Mouse (Mus musculus) hindbrain, embryonic 11.5 days (tissue): ENCODE measurements at regions not wholly inside any gene's neighbourhood (a gene's known extent, or its start where the extent isn't known, plus 50 kb on each side); places are given as distances from the start of the nearest gene placed in this dataset.

Source experiments
- ATAC-seq: fragments of 200-750 bp; cut with Nextera tagmentation; 2 replicates; pipeline ENCODE4 v1.8.0; 2017; ENCODE audit warnings: mild to moderate bottlenecking, moderate TSS enrichment, moderate library complexity; ENCODE audit not compliant: low FRiP score
- DNase-seq: peaks from one replicate; pipeline ENCODE4 v3.0.0-alpha.2; 2015; ENCODE audit warnings: low spot score
- H3K27ac ChIP-seq: fragments of 300-500 bp; sonication (generic); 2 replicates; pipeline ENCODE4 v1.5.1; 2014; ENCODE audit warnings: mild to moderate bottlenecking, low read depth, low read length
- H3K27me3 ChIP-seq: fragments of 300-500 bp; sonication (generic); 2 replicates; pipeline ENCODE4 v1.6.1; 2014; ENCODE audit warnings: mild to moderate bottlenecking, low read length, moderate library complexity, mixed read lengths; ENCODE audit not compliant: control insufficient read depth, insufficient read depth
- H3K36me3 ChIP-seq: fragments of 300-500 bp; sonication (generic); 2 replicates; pipeline ENCODE4 v1.6.1; 2014; ENCODE audit warnings: mild to moderate bottlenecking, low read length, moderate library complexity, mixed read lengths; ENCODE audit not compliant: control insufficient read depth, insufficient read depth
- H3K4me1 ChIP-seq: fragments of 300-500 bp; sonication (generic); replicated peaks from 2 replicates; pipeline ENCODE4 v1.6.1; 2014; ENCODE audit warnings: low read length, mixed read lengths; ENCODE audit not compliant: control insufficient read depth, insufficient read depth
- H3K4me2 ChIP-seq: fragments of 300-500 bp; sonication (generic); replicated peaks from 2 replicates; pipeline ENCODE4 v1.6.1; 2014; ENCODE audit warnings: mild to moderate bottlenecking, low read depth, low read length
- H3K4me3 ChIP-seq: fragments of 300-500 bp; sonication (generic); 2 replicates; pipeline ENCODE4 v1.5.1; 2014; ENCODE audit warnings: low read depth, low read length
- H3K9ac ChIP-seq: fragments of 300-500 bp; sonication (generic); 2 replicates; pipeline ENCODE4 v1.6.1; 2014; ENCODE audit warnings: low read depth, low read length
- H3K9me3 ChIP-seq: fragments of 300-500 bp; sonication (generic); 2 replicates; pipeline ENCODE4 v1.6.1; 2016; ENCODE audit warnings: low read length; ENCODE audit not compliant: control insufficient read depth
- WGBS: fragments of 180-500 bp; shearing (Covaris S2); extraction: QIAGEN DNeasy Blood & Tissue Kit; methylation state at CpG from one replicate; pipeline ENCODE4 v1.1.7; 2014; 5-methylcytosine and 5-hydroxymethylcytosine counted together

DNA sequence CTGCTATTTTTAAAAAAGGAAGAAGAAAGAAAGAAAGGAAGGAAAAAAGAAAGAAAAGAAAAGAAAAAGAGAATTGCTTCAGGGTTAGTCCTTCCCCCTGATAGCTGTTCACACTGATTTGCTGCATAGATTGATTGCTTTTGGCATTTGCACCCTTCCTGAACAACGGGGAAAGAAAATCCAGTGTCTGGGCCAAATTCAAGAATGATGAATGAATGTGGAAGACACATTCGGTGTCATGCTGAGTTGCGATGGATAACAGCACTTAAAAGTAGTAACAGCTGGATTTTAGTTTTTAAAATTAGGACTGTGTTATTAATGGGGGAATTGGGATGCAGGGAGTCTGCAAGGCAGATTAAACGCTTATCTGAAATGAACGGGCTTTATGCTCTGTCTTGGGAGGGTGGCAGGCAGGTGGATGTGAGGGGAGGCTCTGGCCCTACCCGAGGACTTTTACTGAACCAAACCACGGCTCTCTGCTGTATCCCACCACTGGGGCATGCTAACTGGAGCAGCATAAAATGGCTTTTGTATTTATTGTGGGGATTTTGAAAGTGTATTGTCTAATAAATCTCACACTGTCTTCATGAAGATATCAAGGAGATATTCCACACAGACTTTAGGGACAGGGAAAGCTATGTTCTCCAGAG lies 114.4 kb downstream of the Lca5 start:
- Histone ChIP-seq H3K27me3 (no peaks in the 10 kb centered on the region), H3K9me3 (no peaks in the 10 kb centered on the region), H3K4me3 (no peak overlapping the region), H3K4me1 (peaks cover 2% of the 10 kb centered on the region; the same call in 1 of the 2 replicates), H3K9ac (no peak overlapping the region), H3K4me2 (no peak overlapping the region), H3K27ac (no peak overlapping the region), H3K36me3 (no peaks in the 10 kb centered on the region)
- peak; percentile 58; the same call in 1 of the 2 replicates for ATAC-seq
- 38% methylated on average over 7 of the region's 7 CpGs for WGBS
- DNase-seq = no peak

DNA sequence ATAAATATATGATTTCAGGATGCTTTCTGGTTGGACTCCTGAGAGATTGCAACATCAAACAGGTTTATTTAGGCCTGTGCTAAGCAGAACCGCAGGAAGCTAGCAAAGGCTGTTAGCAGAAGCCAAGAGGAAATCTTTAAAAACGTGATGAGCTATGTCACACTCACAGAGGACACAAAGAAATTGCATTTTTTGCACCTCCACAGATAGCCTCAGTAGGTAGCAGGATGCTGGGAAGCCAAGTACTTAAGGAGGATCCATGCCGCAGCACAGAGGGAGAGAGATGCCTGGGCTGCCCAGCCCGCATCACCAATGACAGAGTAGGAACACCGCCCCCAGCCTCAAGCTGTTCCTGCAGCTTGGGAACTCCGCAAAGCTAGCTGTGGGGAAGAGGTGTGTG lies 115.0 kb downstream of the Lca5 start:
- no peak overlapping the region for H3K27ac ChIP-seq

DNA sequence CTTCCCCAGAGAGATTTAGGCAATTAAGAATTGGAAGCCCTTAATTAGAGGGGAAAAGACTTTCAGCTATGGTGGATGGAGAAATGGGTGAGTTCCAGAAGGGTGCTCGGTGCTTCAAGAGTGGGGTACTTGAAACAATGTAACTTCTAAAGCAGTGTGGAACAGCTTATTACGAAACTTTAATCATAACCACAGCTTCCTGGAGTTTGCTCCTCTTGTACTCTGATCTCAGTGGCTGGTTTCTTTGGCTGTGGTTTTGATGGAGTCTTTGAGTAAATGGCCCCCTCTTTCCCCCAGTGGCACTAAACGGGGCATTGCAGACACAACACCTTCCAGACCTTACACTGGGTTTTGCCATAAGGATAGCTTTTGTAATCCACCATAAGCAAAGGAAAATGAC lies 116.6 kb downstream of the Lca5 start:
- DNase-seq (no peak), ATAC-seq (no peak)
- 84% methylated on average over 3 of the region's 3 CpGs for WGBS

More for the DNA sequence above, 115.0 kb downstream of the Lca5 start:
- peak; percentile 76 for ATAC-seq
- H3K9me3 ChIP-seq = no peaks in the 10 kb centered on the region
- WGBS = 16% methylated on average over 6 of the region's 6 CpGs
- no peak overlapping the region for H3K4me3 ChIP-seq
- DNase-seq = peak; percentile 37
- H3K4me2 ChIP-seq = no peak overlapping the region
- H3K36me3 ChIP-seq = no peaks in the 10 kb centered on the region
- H3K9ac ChIP-seq = no peak overlapping the region
- H3K27me3 ChIP-seq = no peaks in the 10 kb centered on the region
- H3K4me1 ChIP-seq = peaks cover 2% of the 10 kb centered on the region; the same call in 1 of the 2 replicates

DNA sequence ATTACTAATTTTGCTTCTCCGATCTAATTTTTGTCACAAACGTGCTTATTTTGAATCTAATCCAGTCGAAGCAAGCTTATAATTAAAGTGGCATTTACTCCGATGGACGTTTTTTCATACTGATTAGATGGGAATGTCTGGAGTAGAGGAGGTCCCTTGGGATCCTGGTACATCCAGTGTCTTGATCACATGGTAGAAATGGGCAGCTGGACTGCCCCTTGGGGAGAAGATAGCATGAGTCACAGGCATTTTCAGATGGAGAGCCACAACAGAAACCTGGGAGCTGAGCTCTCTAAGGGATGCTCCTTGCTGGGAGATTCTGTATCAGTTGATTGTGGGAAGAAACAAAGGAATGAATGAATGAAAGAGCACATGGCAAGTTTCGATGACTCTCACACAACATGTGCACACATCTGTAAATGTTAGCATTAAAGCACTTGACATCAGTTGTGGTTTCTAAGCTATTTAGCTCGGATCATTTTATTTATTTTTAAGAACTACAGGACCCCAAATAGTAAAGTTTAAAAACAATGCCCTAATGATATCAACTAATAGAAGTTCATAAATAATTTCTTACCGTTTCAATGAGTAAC lies 117.8 kb downstream of the Lca5 start:
- Histone ChIP-seq H3K4me1 (peaks cover 2% of the 10 kb centered on the region; the same call in 1 of the 2 replicates), H3K36me3 (no peaks in the 10 kb centered on the region), H3K4me3 (no peak overlapping the region), H3K27ac (no peak overlapping the region), H3K4me2 (no peak overlapping the region), H3K9me3 (no peaks in the 10 kb centered on the region), H3K27me3 (no peaks in the 10 kb centered on the region), H3K9ac (no peak overlapping the region)
- ATAC-seq (no peak; the same call in 1 of the 2 replicates), DNase-seq (no peak)
- 85% methylated on average over 8 of the region's 8 CpGs for WGBS

More for the DNA sequence above, 116.6 kb downstream of the Lca5 start:
- no peak overlapping the region for H3K9ac ChIP-seq
- H3K4me3 ChIP-seq = no peak overlapping the region
- no peaks in the 10 kb centered on the region for H3K27me3 ChIP-seq
- H3K27ac ChIP-seq = no peak overlapping the region
- peaks cover 2% of the 10 kb centered on the region; the same call in 1 of the 2 replicates for H3K4me1 ChIP-seq
- no peak overlapping the region for H3K4me2 ChIP-seq
- no peaks in the 10 kb centered on the region for H3K9me3 ChIP-seq
- H3K36me3 ChIP-seq = no peaks in the 10 kb centered on the region

DNA sequence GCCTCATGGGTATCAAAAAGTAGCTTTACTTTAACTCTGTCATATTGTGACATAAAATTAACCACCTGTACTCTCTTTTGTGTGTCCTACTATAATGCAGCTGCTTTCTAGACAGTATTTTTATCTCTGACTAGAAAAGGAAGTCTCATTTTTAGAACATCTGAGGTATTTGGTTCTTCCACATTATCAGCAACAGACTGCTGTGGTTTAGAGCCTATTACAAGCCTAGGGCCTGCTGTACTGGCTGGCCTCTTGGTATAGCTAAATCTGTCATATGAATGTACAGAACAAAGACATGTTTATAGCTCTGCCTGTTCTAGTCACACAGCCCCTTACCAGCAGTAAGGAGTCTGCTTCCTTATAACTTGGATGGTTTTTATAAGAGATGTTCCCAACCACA lies 119.1 kb downstream of the Lca5 start:
- ATAC-seq (no peak), DNase-seq (no peak)
- Histone ChIP-seq H3K9ac (no peak overlapping the region), H3K4me3 (no peak overlapping the region), H3K36me3 (no peaks in the 10 kb centered on the region), H3K4me1 (peaks cover 2% of the 10 kb centered on the region; the same call in 1 of the 2 replicates), H3K27me3 (no peaks in the 10 kb centered on the region), H3K4me2 (no peak overlapping the region), H3K27ac (no peak overlapping the region), H3K9me3 (no peaks in the 10 kb centered on the region)

DNA sequence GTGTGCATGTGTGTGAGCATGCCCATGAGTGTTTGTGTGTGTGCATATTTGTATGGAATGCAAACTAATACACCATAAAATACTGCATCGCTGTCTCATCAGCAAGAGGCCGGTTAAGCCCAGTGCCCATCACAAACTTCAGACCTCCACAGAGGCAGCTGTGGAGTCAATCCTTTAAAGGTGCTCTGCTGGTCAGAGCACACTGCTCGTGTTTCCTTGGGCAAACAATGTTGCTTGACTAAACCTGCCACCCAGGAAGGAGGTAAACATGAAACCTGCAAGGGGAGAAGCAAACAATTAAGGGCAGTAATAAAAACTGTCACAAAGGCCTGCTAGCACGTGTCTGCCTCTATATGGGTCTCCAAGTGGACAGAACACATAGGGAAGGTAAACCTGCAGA lies 120.1 kb downstream of the Lca5 start:
- Histone ChIP-seq H3K27ac (no peak overlapping the region), H3K9ac (no peak overlapping the region)
- WGBS = 65% methylated on average over 4 of the region's 4 CpGs

DNA sequence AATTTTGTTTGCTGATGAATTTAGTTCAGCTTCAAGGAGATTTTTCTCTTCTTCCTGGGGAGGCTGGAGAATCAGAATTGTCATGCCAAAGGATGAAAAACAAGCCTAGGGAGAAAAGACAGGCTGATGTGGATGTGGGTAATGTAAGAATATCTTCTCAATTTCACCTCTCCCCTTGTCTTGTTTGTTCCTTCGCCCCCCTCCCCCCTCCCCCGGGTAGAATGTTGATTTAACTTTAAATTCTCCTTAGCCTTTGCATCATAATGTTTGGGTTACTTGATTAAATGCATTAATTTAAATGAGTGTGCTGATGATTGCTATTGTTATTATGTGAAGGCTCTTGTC lies 124.1 kb downstream of the Lca5 start:
- H3K27me3 ChIP-seq = no peaks in the 10 kb centered on the region
- DNase-seq (no peak), ATAC-seq (no peak)
- no peak overlapping the region for H3K9ac ChIP-seq
- no peaks in the 10 kb centered on the region for H3K36me3 ChIP-seq
- no peak overlapping the region for H3K4me3 ChIP-seq
- no peaks in the 10 kb centered on the region for H3K9me3 ChIP-seq
- H3K4me2 ChIP-seq = no peak overlapping the region
- H3K4me1 ChIP-seq = no peaks in the 10 kb centered on the region
- no peak overlapping the region for H3K27ac ChIP-seq
- 67% methylated on average over 2 of the region's 2 CpGs for WGBS

More for the DNA sequence above, 120.1 kb downstream of the Lca5 start:
- Histone ChIP-seq H3K9me3 (no peaks in the 10 kb centered on the region), H3K4me3 (no peak overlapping the region), H3K36me3 (no peaks in the 10 kb centered on the region), H3K4me2 (no peak overlapping the region), H3K4me1 (peaks cover under 1% of the 10 kb centered on the region; the same call in 1 of the 2 replicates), H3K27me3 (no peaks in the 10 kb centered on the region)
- ATAC-seq = no peak
- DNase-seq = no peak

DNA sequence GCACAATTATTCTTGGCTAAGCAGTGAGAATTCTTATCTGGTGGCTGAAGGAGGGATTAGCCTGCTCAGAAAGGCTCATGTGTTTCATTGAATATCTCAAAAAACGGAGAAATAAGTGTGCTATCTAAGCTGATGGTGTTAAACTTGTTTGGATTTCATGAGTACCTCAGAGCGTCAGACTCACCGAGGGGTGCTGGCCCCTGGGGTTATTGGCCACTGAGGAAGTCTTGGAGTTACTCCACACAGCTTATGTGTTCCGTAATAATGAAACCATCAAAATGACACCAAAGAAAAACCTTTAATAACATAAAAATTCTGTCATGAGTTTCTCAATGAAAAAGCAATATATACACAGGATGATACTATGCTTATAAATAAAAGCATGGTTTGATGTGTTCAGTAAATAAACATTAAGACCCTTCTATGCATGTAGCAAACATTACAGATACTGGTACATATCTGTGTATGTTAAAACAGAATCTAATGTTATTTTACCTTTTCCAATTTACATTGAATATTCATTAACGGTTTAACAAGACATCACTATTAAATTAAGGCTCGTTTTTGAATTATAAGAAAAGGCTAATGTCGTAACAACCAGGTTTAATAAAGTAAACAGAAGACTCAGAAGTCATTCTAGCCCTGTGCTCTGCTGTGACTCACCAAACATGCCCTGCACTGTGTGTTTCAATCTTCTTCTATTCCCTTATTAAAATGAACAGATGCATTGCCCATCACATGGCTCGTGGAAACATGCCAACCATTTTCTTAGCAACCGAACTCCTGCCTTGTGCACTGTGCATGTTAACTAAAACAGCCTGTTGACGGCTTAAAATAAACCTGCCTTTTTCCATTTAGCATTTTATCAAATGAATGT lies 124.7 kb downstream of the Lca5 start:
- no peak for DNase-seq
- ATAC-seq = no peak
- 74% methylated on average over 10 of the region's 10 CpGs for WGBS

More for the DNA sequence above, 124.7 kb downstream of the Lca5 start:
- Histone ChIP-seq H3K36me3 (no peaks in the 10 kb centered on the region), H3K27me3 (no peaks in the 10 kb centered on the region), H3K9me3 (no peaks in the 10 kb centered on the region), H3K4me1 (no peaks in the 10 kb centered on the region), H3K4me3 (no peak overlapping the region), H3K9ac (no peak overlapping the region), H3K4me2 (no peak overlapping the region), H3K27ac (no peak overlapping the region)
